Mouse (Mus musculus): ENCODE results near the gene Gm14548.
"Not testable (repeated sequence)": the region's sequence is repeated elsewhere in the genome, so short reads cannot be mapped to it uniquely, and the experiment has no call there.

GRCm38 (mm10) chr7:3935473-3935872 is 37.6 kb upstream of the Gm14548 start:
- not testable (repeated sequence) for TF ChIP-seq EP300, CTCF (IDR thresholded peaks at IDR 0.05)
